28 mouse cellular contexts compared by ENCODE assay signal in genomic region chr10:108375796-108376195, GRCm38 (mm10). TPM values are rescaled to one million over a fixed set of nuclear protein-coding genes. Genes with fewer than 3 reads are reported as not detected.
DNase-seq lines count a peak whose midpoint lies in the region; ATAC-seq and TF ChIP-seq lines count a peak whose summit lies in the region.
"Had no signal": no experiment of that assay in that cellular context is flagged by ENCODE, and none has a peak within 500 bp of the region (broad histone marks: within the 10 kb centered on the region; RNA-seq: fewer than 3 reads in every experiment).

No protein-coding gene starts in this region.

- H3K9me3 ChIP-seq in midbrain, embryonic 11.5 days (ENCODE audit: control insufficient read depth, low read length), result no peaks in the 10 kb centered on the region
- peaks cover 8% of the 10 kb centered on the region; the same call in 1 of the 2 replicates for H3K9me3 ChIP-seq in midbrain, embryonic 10.5 days (replicated peaks)
- H3K9me3 ChIP-seq: embryonic facial prominence, embryonic 12.5 days; embryonic facial prominence, embryonic 15.5 days; intestine, embryonic 15.5 days had no signal

- no peak overlapping the region for H3K4me2 ChIP-seq in midbrain, embryonic 11.5 days
- H3K4me2 ChIP-seq: embryonic facial prominence, embryonic 12.5 days; embryonic facial prominence, embryonic 15.5 days; forebrain, embryonic 13.5 days; heart, embryonic 11.5 days; hindbrain, embryonic 13.5 days; intestine, embryonic 15.5 days had no signal

- peak; percentile 79 for DNase-seq in heart, adult 11 months
- DNase-seq in heart, postnatal 25 days (ENCODE audit: low spot score), result no peak
- peak; percentile 72 for DNase-seq in midbrain, embryonic 11.5 days (ENCODE audit: low spot score, missing footprints)
- no peak for DNase-seq in midbrain, embryonic 10.5 days (ENCODE audit: low spot score)
- DNase-seq in frontal cortex, postnatal 36 days (ENCODE audit: low spot score in 2 of 2), result no peak
- DNase-seq: adrenal gland, postnatal 10 days; adrenal gland, postnatal 36 days; cerebellum, adult 2 months; cerebellum, adult 9-11 months; cerebellum, postnatal 25 days; forebrain, postnatal 0 days; gastrocnemius, postnatal 10 days; gastrocnemius, postnatal 36 days; heart, postnatal 36 days; kidney, adult 11 months had no signal

- 91% methylated on average over 8 of the region's 8 CpGs for WGBS in midbrain, embryonic 11.5 days
- WGBS in midbrain, embryonic 10.5 days, result 94% methylated on average over 8 of the region's 8 CpGs

- no peak overlapping the region for H3K27ac ChIP-seq in midbrain, embryonic 11.5 days (ENCODE audit: low read depth, low read length)
- no peak overlapping the region for H3K27ac ChIP-seq in midbrain, embryonic 10.5 days (replicated peaks)
- H3K27ac ChIP-seq in embryonic fibroblast, embryonic 13.5 days (ENCODE audit: insufficient read depth, low read length), result peak overlapping the region; percentile 94
- H3K27ac ChIP-seq: embryonic facial prominence, embryonic 12.5 days; embryonic facial prominence, embryonic 15.5 days; forebrain, embryonic 13.5 days; hindbrain, embryonic 10.5 days; hindbrain, embryonic 13.5 days; intestine, embryonic 15.5 days had no signal

- no peak overlapping the region for H3K9ac ChIP-seq in midbrain, embryonic 11.5 days (ENCODE audit: low read length)
- H3K9ac ChIP-seq: embryonic facial prominence, embryonic 12.5 days; embryonic facial prominence, embryonic 15.5 days; forebrain, embryonic 13.5 days; forebrain, postnatal 0 days; hindbrain, embryonic 13.5 days; intestine, embryonic 15.5 days had no signal

- no peaks in the 10 kb centered on the region for H3K4me1 ChIP-seq in midbrain, embryonic 11.5 days (ENCODE audit: control insufficient read depth, insufficient read depth, low read length)
- H3K4me1 ChIP-seq in midbrain, embryonic 10.5 days, result no peaks in the 10 kb centered on the region
- H3K4me1 ChIP-seq in embryonic fibroblast, embryonic 13.5 days (ENCODE audit: control insufficient read depth, insufficient read depth, low read length), result peaks cover 14% of the 10 kb centered on the region
- H3K4me1 ChIP-seq: embryonic facial prominence, embryonic 12.5 days; hindbrain, embryonic 10.5 days; intestine, embryonic 15.5 days had no signal

- intact Hi-C loops in heart, postnatal 25 days (cut with DNase I), result no loop called here

- no peak for TF ChIP-seq CTCF in embryonic fibroblast, embryonic 13.5 days (IDR thresholded peaks at IDR 0.05; ENCODE audit: borderline replicate concordance, insufficient read depth, low read length)

- H3K27me3 ChIP-seq in midbrain, embryonic 11.5 days (ENCODE audit: control insufficient read depth, insufficient read depth, low read length), result no peaks in the 10 kb centered on the region
- no peaks in the 10 kb centered on the region for H3K27me3 ChIP-seq in midbrain, embryonic 10.5 days (ENCODE audit: low read depth, poor library complexity, severe bottlenecking)
- H3K27me3 ChIP-seq: embryonic facial prominence, embryonic 12.5 days; embryonic facial prominence, embryonic 15.5 days; forebrain, embryonic 13.5 days; hindbrain, embryonic 13.5 days; intestine, embryonic 15.5 days had no signal

- H3K36me3 ChIP-seq in midbrain, embryonic 11.5 days (ENCODE audit: control insufficient read depth, insufficient read depth, low read length), result no peaks in the 10 kb centered on the region; the same call in 1 of the 2 replicates
- H3K36me3 ChIP-seq in midbrain, embryonic 10.5 days, result peaks cover 10% of the 10 kb centered on the region
- H3K36me3 ChIP-seq: embryonic facial prominence, embryonic 12.5 days; embryonic facial prominence, embryonic 15.5 days; hindbrain, embryonic 13.5 days; intestine, embryonic 15.5 days had no signal

- no peak for TF ChIP-seq POLR2A in embryonic fibroblast, embryonic 13.5 days (IDR thresholded peaks at IDR 0.05; ENCODE audit: low read depth, low read length)

- H3K4me3 ChIP-seq in midbrain, embryonic 11.5 days (ENCODE audit: low read depth, low read length), result no peak overlapping the region
- no peak overlapping the region for H3K4me3 ChIP-seq in midbrain, embryonic 10.5 days
- H3K4me3 ChIP-seq in embryonic fibroblast, embryonic 13.5 days (ENCODE audit: insufficient read depth, low read length), result no peak overlapping the region
- H3K4me3 ChIP-seq: embryonic facial prominence, embryonic 12.5 days; embryonic facial prominence, embryonic 15.5 days; erythroblast, embryonic 14.5 days; forebrain, embryonic 13.5 days; hindbrain, embryonic 10.5 days; hindbrain, embryonic 13.5 days; intestine, embryonic 15.5 days had no signal

- no peak for ATAC-seq in midbrain, embryonic 11.5 days (ENCODE audit: low FRiP score)
- ATAC-seq: CD4-positive, CD25-positive, alpha-beta regulatory T cell, adult 4 months; forebrain, embryonic 13.5 days; forebrain, postnatal 0 days; hindbrain, embryonic 16.5 days; intestine, embryonic 15.5 days had no signal

RNA-seq across cellular contexts. Expression of gene Pawr, which starts 43.9 kb away (rescaled TPM):
- total RNA-seq in heart, postnatal 25 days (2021), result 1 to 10 TPM; 3.0 to 3.2 TPM
- 14.4 and 14.5 TPM in 2 replicates for polyA plus RNA-seq in midbrain, embryonic 11.5 days (2014; fragmentation: Nextera tagmentation; extraction: Ambion mirVana)
- polyA plus RNA-seq in midbrain, embryonic 10.5 days (2016; fragmentation: Nextera tagmentation; extraction: Ambion mirVana), result 9.6 and 12.6 TPM in 2 replicates
- 46.2 and 51.2 TPM in 2 replicates for polyA plus RNA-seq in embryonic fibroblast, embryonic 13.5 days (2011; ENCODE audit: insufficient read length, low read depth, missing spikeins)
- total RNA-seq: common myeloid progenitor, adult 5-6 weeks; granulocyte monocyte progenitor cell, adult 5-6 weeks had no signal
- polyA plus RNA-seq: CD4-positive, CD25-positive, alpha-beta regulatory T cell, adult 4 months had no signal

Comparison
In these comparisons a context has a peak if more than half of its experiments do, and no peak if none do; other contexts are left out.
1. DNase-seq: peak in heart, adult 11 months (single experiment) and midbrain, embryonic 11.5 days (single experiment); none in heart, postnatal 25 days (single experiment), midbrain, embryonic 10.5 days (single experiment) and frontal cortex, postnatal 36 days (0 of 2).